Mouse (Mus musculus) CH12.LX (cell line): ENCODE measurements around the gene Olfml1. TPM values are rescaled to one million over a fixed set of nuclear protein-coding genes. Genes with fewer than 3 reads are reported as not detected.

Experiments used
- DNase-seq: peaks from one replicate; pipeline ENCODE4 v3.0.0-alpha.2; 2013; ENCODE audit errors: extremely low read depth
- H3K27ac ChIP-seq: 2 replicates; pipeline ENCODE4 v1.5.1; 2012; ENCODE audit warnings: low read depth, mild to moderate bottlenecking, control low read depth, moderate library complexity; ENCODE audit not compliant: insufficient read depth
- H3K27me3 ChIP-seq: replicated peaks from 2 replicates; pipeline ENCODE3; 2012; ENCODE audit warnings: inconsistent platforms
- H3K36me3 ChIP-seq, 2 experiments: replicated peaks in 1 of 2; 2 replicates each; pipeline versions ENCODE3 to v1.6.1; 2012; ENCODE audit warnings: inconsistent platforms in 1 of 2, low read length in 1 of 2, mild to moderate bottlenecking in 1 of 2, mixed read lengths in 1 of 2, moderate library complexity in 1 of 2; ENCODE audit not compliant: control insufficient read depth in 1 of 2, insufficient read depth in 1 of 2
- H3K4me1 ChIP-seq, 2 experiments: 2 replicates each; pipeline ENCODE4 v1.6.1; 2012; ENCODE audit warnings: inconsistent platforms in 1 of 2, moderate library complexity in 1 of 2; ENCODE audit not compliant: insufficient read depth in 2 of 2, control insufficient read depth in 1 of 2
- H3K4me2 ChIP-seq: 2 replicates; pipeline ENCODE4 v1.6.1; 2012; ENCODE audit warnings: low read depth, mild to moderate bottlenecking, control low read depth; ENCODE audit not compliant: poor library complexity, insufficient read depth, severe bottlenecking
- H3K4me3 ChIP-seq, 3 experiments: fragments of 150-350 bp in 1 of 3; sonication (generic) in 1 of 3; replicated peaks in 1 of 3; 2 replicates each; pipeline versions ENCODE3 to v1.5.1; 2011 to 2012; ENCODE audit warnings: low read depth in 2 of 3, low read length in 2 of 3, mild to moderate bottlenecking in 2 of 3, moderate library complexity in 2 of 3, control low read depth in 1 of 3, improper control_type of control experiment in 1 of 3, inconsistent platforms in 1 of 3, mixed read lengths in 1 of 3; ENCODE audit not compliant: poor library complexity in 1 of 3
- H3K79me2 ChIP-seq: replicated peaks from 2 replicates; pipeline ENCODE4 v1.6.1; 2012; ENCODE audit warnings: mild to moderate bottlenecking, moderate library complexity; ENCODE audit not compliant: control insufficient read depth, poor library complexity, insufficient read depth, severe bottlenecking; ENCODE audit errors: extremely low read depth
- H3K9ac ChIP-seq: 2 replicates; pipeline ENCODE4 v1.6.1; 2012; ENCODE audit warnings: low read depth, mild to moderate bottlenecking, control low read depth, moderate library complexity; ENCODE audit not compliant: insufficient read depth
- H3K9me3 ChIP-seq: replicated peaks from 2 replicates; pipeline ENCODE3; 2012; ENCODE audit warnings: low read length, inconsistent platforms, mixed read lengths
- BHLHE40 ChIP-seq: IDR thresholded peaks from 2 replicates; pipeline ENCODE4 v1.6.1; 2011; ENCODE audit warnings: mild to moderate bottlenecking, low read depth, low read length, improper control_type of control experiment
- CHD1 ChIP-seq: IDR thresholded peaks from 2 replicates; pipeline ENCODE4 v1.6.1; 2012; ENCODE audit warnings: low read depth, low read length, improper control_type of control experiment, inconsistent platforms
- CTCF ChIP-seq, 2 experiments: IDR thresholded peaks in 1 of 2; conservative IDR thresholded peaks in 1 of 2; 2 replicates each; pipeline ENCODE4 v1.5.1; 2011 to 2012; ENCODE audit warnings: low read depth in 2 of 2, low read length in 2 of 2, improper control_type of control experiment in 1 of 2, inconsistent platforms in 1 of 2, mild to moderate bottlenecking in 1 of 2, moderate library complexity in 1 of 2
- ELF1 ChIP-seq: IDR thresholded peaks from 2 replicates; pipeline ENCODE4 v1.6.1; 2014; ENCODE audit warnings: low read depth, mild to moderate bottlenecking, inconsistent platforms, low read length, improper control_type of control experiment
- GABPA ChIP-seq: IDR thresholded peaks from 2 replicates; pipeline ENCODE4 v1.6.1; 2012; ENCODE audit warnings: low read depth, low read length, improper control_type of control experiment, inconsistent platforms; ENCODE audit not compliant: insufficient replicate concordance
- IRF4 ChIP-seq: IDR thresholded peaks from 2 replicates; pipeline ENCODE4 v1.6.1; 2014; ENCODE audit warnings: low read depth, mild to moderate bottlenecking, inconsistent platforms, low read length, improper control_type of control experiment
- MAX ChIP-seq: IDR thresholded peaks from 2 replicates; pipeline ENCODE4 v1.6.1; 2011; ENCODE audit warnings: low read length, improper control_type of control experiment
- MAZ ChIP-seq: IDR thresholded peaks from 2 replicates; pipeline ENCODE4 v1.6.1; 2012; ENCODE audit warnings: low read depth, mild to moderate bottlenecking, inconsistent platforms, low read length, improper control_type of control experiment, moderate library complexity
- MEF2A ChIP-seq: IDR thresholded peaks from 2 replicates; pipeline ENCODE4 v1.6.1; 2014; ENCODE audit warnings: low read depth, mild to moderate bottlenecking, inconsistent platforms, low read length, improper control_type of control experiment, borderline replicate concordance
- MXI1 ChIP-seq: IDR thresholded peaks from 2 replicates; pipeline ENCODE4 v1.6.1; 2011; ENCODE audit warnings: mild to moderate bottlenecking, low read depth, low read length, improper control_type of control experiment
- NRF1 ChIP-seq: IDR thresholded peaks from 2 replicates; pipeline ENCODE4 v1.6.1; 2014; ENCODE audit warnings: low read depth, mild to moderate bottlenecking, inconsistent platforms, low read length, improper control_type of control experiment, moderate library complexity
- PAX5 ChIP-seq: IDR thresholded peaks from 2 replicates; pipeline ENCODE4 v1.6.1; 2012; ENCODE audit warnings: low read length, inconsistent platforms, mixed read lengths
- POLR2AphosphoS2 ChIP-seq: IDR thresholded peaks from 2 replicates; pipeline ENCODE4 v1.6.1; 2011; ENCODE audit warnings: low read depth, low read length, improper control_type of control experiment
- RAD21 ChIP-seq: IDR thresholded peaks from 2 replicates; pipeline ENCODE4 v1.6.1; 2011; ENCODE audit warnings: low read depth, mild to moderate bottlenecking, low read length, improper control_type of control experiment, moderate library complexity
- SIN3A ChIP-seq: IDR thresholded peaks from 2 replicates; pipeline ENCODE4 v1.6.1; 2012; ENCODE audit warnings: low read length, improper control_type of control experiment, inconsistent platforms
- SMC3 ChIP-seq: IDR thresholded peaks from 2 replicates; pipeline ENCODE4 v1.6.1; 2011; ENCODE audit warnings: low read depth, low read length, improper control_type of control experiment
- UBTF ChIP-seq: IDR thresholded peaks from 2 replicates; pipeline ENCODE4 v1.6.1; 2012; ENCODE audit warnings: low read depth, mild to moderate bottlenecking, inconsistent platforms, low read length, improper control_type of control experiment, moderate library complexity
- USF2 ChIP-seq: conservative IDR thresholded peaks from 2 replicates; pipeline ENCODE4 v1.6.1; 2011; ENCODE audit warnings: low read depth, low read length, improper control_type of control experiment
- ZC3H11A ChIP-seq: IDR thresholded peaks from 2 replicates; pipeline ENCODE4 v1.6.1; 2012; ENCODE audit warnings: low read depth, mild to moderate bottlenecking, inconsistent platforms, low read length, improper control_type of control experiment
- ZKSCAN1 ChIP-seq: IDR thresholded peaks from 2 replicates; pipeline ENCODE4 v1.6.1; 2012; ENCODE audit warnings: low read depth, inconsistent platforms, low read length, improper control_type of control experiment, borderline replicate concordance
- ZNF384 ChIP-seq: IDR thresholded peaks from 2 replicates; pipeline ENCODE4 v1.6.1; 2012; ENCODE audit warnings: low read depth, low read length, improper control_type of control experiment, inconsistent platforms
- dilution Hi-C: fragments of 300-500 bp; cut with MboI; formaldehyde crosslinking; loops from 2 replicates; pipeline ENCODE4 v1.14.3; 2020; ENCODE audit warnings: low sequenced_read_pairs; ENCODE audit not compliant: extremely low pct_unique_long_range_greater_than_20kb, extremely low pct_ligation_motif_present
- in situ Hi-C: fragments of 300-500 bp; cut with MboI; formaldehyde crosslinking; loops from 3 replicates; pipeline ENCODE4 v1.14.3; 2019; ENCODE audit warnings: low sequenced_read_pairs, low pct_ligation_motif_present, low pct_unique_long_range_greater_than_20kb, mixed read lengths
- polyA plus RNA-seq: library from polyadenylated mRNA; unstranded; fragments of >175 nt; gene quantifications from 2 replicates; pipeline ENCODE4 v1.2.1, GENCODE M21; 2012; ENCODE audit warnings: low read depth; ENCODE audit not compliant: insufficient read length
- total RNA-seq, 2 experiments: library from RNA; depleted of rRNA; stranded (reverse); fragments of 300-350 nt in 1 of 2; fragments of >200 nt in 1 of 2; gene quantifications; 2 replicates each; pipeline ENCODE4 v1.2.3; 2012 to 2014

Olfml1 gene
- total and polyA plus RNA-seq, 3 experiments = not detected

GRCm38 (mm10) chr7:107521411-107521810 is 45.8 kb upstream of the Olfml1 start:
- TF ChIP-seq MEF2A (no peak), ZNF384 (no peak), IRF4 (no peak), SMC3 (no peak), USF2 (no peak), BHLHE40 (no peak), PAX5 (no peak), MAZ (no peak)
- TF ChIP-seq, all 38 proteins: peak for 0
- dilution Hi-C loops = no loop called here

DNA sequence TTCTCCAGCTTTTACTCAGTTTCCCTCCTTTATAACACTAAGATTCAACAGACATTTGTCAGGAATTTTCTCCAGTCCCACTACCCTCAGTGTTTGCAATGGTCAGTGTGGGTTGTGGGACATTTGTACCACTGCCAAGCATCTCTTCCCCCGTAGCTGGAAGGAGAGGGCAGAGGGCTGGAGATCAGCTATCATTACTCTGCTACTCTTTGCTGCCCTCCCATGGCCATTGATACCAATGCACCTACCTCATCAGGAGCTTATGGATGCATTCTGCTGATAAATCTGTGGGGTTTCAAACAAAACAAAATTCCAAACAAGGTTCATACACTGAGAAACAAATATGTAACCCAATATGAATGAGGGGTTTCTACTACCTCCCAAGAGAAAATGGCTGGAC is 40.9 kb upstream of the Olfml1 start:
- peak; percentile 51 for DNase-seq
- Histone ChIP-seq H3K4me1 (no peaks in the 10 kb centered on the region), H3K9ac (no peak overlapping the region), H3K36me3 (no peaks in the 10 kb centered on the region), H3K4me2 (no peak overlapping the region), H3K27ac (no peak overlapping the region), H3K4me3 (no peak overlapping the region), H3K27me3 (no peaks in the 10 kb centered on the region), H3K79me2 (no peaks in the 10 kb centered on the region), H3K9me3 (no peaks in the 10 kb centered on the region)
- in situ Hi-C loops = no loop called here
- TF ChIP-seq NRF1 (no peak), SMC3 (peak; percentile 84), PAX5 (no peak), UBTF (no peak), CTCF (conservative IDR thresholded peaks at IDR 0.05 in 1 of 2, IDR thresholded peaks at IDR 0.05 in 1 of 2; ENCODE audit: low read depth in 2 of 2, low read length in 2 of 2) (peak; percentile 74 to 82), MAZ (no peak), ELF1 (no peak), MAX (no peak), ZC3H11A (peak; percentile 27; the same call in 1 of the 2 replicates), RAD21 (peak; percentile 77)
- dilution Hi-C loops = no loop called here

More at GRCm38 (mm10) chr7:107521411-107521810, 45.8 kb upstream of the Olfml1 start:
- no peaks in the 10 kb centered on the region for H3K36me3 ChIP-seq
- no peaks in the 10 kb centered on the region for H3K4me1 ChIP-seq
- no peak for DNase-seq
- no peaks in the 10 kb centered on the region for H3K79me2 ChIP-seq
- no peak overlapping the region for H3K4me3 ChIP-seq
- no peak overlapping the region for H3K27ac ChIP-seq
- in situ Hi-C loops = no loop called here
- no peaks in the 10 kb centered on the region for H3K27me3 ChIP-seq
- no peak overlapping the region for H3K4me2 ChIP-seq
- H3K9ac ChIP-seq = no peak overlapping the region
- no peaks in the 10 kb centered on the region for H3K9me3 ChIP-seq

DNA sequence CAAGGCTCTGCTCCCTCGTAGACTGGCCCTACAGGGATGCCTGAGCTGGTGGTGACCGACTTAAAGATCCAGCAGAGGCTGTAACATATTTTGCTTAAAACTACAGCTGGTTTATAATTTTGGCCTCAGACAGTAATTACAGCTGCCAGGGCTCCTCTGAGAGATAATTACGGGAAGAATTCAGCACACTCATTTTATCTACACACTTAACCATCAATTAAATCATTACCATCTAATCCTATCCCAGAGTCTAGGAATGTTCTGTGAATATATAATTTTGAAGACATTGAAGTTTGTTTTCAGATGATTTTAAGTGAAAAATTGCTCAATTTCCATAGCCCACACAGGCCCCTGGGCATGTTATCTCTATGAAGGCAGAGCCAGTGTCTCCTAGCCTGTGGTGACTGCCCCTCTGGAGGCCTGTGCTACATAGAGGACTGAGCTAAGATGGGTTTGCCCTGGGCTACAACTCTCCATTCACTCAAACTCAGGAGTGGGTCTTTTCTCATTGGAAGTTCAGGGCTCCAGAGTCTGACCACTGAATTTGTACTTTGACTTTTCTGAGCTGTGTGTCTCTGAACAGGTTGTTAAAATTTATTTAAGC is 39.0 kb upstream of the Olfml1 start:
- dilution Hi-C loops = no loop called here
- Histone ChIP-seq H3K4me1 (no peaks in the 10 kb centered on the region), H3K9me3 (no peaks in the 10 kb centered on the region), H3K4me2 (no peak overlapping the region)
- TF ChIP-seq SIN3A (no peak), MXI1 (no peak), GABPA (no peak), CHD1 (no peak), POLR2AphosphoS2 (no peak), UBTF (no peak), ZKSCAN1 (no peak), BHLHE40 (no peak)
- TF ChIP-seq, all 38 proteins: peak for 0
- no peaks in the 10 kb centered on the region for H3K79me2 ChIP-seq
- no peak overlapping the region for H3K27ac ChIP-seq
- no peak overlapping the region for H3K9ac ChIP-seq
- in situ Hi-C loops = no loop called here
- H3K36me3 ChIP-seq = no peaks in the 10 kb centered on the region
- no peak overlapping the region for H3K4me3 ChIP-seq
- no peak for DNase-seq
- H3K27me3 ChIP-seq = no peaks in the 10 kb centered on the region
